Mouse (Mus musculus): ENCODE results near the gene Layn.

Gene Layn

DNA sequence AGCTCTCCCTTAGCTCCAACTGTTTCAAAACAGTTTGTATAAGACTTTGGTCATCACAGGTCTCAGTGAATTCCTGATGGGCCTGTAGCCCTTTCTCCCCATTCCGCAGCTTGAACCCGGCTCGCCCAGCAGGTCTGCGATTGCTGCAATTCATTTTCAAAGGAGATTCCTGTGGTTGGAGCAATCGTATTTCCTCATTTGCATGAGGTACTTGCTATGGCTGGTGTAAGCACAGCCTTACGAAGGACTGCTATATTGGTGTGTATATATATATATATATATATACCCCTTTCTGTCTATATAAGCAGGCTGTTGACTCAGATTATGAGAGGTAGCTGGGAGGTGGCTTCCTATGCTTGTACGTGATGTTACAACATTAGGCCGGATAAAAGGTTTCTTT, 44.6 kb downstream of the Layn start:
- no peak for DNase-seq (ENCODE audit: low spot score in 2 of 2)

DNA sequence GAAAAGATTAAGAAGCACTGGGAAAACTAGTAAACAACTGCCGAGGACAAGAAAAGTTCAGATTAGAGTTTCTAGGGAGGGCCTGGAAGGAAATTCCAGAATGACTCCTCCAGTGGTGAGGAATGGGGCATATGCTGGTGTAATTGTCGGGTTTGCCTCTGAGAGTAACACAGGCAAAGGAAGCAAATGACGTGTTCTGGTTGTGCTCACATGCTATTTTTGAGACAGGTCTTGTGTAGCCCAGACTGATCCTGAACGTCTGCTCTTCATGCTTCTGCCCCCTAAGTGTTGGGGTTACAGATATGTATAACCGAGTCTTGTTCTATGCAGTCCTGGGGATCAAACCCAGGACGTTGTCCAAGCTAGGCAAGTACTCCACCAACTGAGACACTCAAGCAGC, 45.3 kb downstream of the Layn start:
- no peak for DNase-seq (ENCODE audit: low spot score in 2 of 2)

DNA sequence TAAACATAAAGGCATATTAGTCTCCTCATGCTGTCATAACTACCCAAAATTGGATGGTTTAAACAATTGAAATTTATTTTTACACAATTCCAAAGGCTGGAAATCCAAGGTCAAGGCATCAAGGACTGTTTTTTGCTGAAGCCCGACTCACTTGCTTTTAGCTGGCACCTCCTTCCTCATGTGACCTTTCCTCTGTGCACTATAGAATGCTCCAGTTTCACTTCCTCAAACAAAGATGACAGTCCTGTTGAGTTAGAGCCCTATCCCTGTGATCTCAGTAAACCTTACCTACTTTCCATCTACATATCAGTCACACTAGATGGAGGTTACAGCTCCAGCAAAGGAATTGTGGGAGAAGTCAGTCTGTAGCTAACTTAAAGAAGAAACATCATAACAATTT, 46.7 kb downstream of the Layn start:
- no peak for DNase-seq (ENCODE audit: low spot score in 2 of 2)

DNA sequence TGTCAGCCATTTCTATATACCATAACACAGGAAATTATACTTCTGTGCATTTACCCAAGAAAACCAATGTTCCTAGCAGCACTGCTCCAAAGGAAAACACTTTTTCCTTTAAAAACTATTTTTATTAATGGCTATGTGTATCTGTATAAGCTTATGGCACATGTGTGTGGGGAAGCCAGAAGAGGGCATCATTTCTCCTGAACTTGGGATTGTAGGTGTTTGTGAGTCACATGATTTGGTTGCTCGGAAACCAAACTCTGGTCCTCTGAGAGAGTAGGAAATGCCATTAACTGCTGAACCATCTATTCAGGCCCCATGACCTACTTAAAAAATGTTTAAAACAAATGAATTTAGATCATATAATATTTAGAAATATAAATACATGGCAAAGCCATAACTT, 49.9 kb downstream of the Layn start:
- DNase-seq (ENCODE audit: low spot score in 2 of 2), result no peak

DNA sequence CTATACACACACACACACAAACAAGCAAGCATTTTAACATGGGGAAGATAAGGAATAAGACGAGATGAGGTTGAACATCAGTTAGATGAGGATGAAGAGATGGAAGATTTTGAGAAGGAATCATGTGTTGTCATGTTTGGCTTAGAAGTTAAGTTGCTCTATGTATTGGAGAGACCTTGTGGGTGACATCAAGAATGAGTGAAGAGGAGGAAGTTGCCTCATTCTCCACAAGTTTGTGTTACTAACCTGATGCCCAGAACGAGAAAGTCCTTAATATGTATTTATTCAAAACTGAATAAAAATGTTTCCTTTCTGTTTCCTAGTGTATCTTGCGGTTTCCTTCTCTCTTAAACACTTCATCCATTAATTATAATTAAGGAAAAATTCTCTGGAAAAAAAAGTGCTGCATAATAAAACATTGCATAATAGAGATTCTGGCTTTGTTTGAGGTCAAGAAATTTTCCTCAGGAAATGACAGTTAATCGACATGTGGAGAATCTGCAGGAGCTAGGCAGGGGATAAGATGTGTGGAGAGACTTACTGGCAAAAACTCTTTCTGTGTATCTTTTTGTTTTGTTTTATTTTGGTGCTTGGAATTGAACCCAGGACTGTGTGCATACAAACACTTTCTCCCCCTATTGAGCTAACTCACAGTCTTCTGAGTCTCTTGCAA, 55.6 kb downstream of the Layn start:
- DNase-seq (ENCODE audit: low spot score in 2 of 2), result no peak

DNA sequence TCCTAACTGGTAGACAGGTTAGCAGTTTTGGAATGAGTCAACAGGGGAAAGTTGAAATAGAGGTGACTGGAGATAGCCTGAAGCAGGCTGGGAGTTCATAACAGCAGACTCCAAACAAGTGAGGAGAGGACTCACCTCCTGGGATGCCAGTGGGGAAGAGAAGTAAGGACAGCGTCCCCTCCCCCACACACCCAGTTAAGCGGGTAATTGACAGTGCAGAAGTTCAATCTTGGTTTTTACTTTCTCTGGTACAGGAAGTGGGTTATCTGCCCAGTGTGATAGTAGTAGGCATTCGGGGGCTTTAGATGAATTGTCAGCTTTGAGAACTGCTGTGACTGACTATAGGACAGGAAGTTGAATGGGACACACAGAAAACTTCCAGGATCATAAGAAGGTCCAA, 56.5 kb downstream of the Layn start:
- no peak for DNase-seq (ENCODE audit: low spot score in 2 of 2)

DNA sequence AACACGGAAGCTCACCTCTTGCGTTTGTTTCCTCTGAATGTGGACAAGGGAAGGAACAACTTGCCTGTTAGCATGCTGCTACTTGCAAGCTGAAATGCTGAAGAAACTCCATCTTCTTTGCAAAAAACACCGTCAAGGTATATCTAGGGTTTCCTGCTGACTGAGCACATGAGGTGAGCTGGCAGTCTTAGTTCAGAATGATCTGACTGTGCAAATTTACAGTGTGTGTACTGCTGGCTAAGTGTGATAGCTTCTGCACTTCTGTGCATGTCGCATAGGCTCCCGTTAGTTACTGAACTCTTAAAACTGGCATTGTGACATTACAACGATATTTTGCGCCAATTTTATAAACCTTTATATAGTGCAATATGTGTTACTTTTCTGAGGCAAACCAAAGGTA, 57.2 kb downstream of the Layn start:
- no peak for DNase-seq (ENCODE audit: low spot score in 2 of 2)

DNA sequence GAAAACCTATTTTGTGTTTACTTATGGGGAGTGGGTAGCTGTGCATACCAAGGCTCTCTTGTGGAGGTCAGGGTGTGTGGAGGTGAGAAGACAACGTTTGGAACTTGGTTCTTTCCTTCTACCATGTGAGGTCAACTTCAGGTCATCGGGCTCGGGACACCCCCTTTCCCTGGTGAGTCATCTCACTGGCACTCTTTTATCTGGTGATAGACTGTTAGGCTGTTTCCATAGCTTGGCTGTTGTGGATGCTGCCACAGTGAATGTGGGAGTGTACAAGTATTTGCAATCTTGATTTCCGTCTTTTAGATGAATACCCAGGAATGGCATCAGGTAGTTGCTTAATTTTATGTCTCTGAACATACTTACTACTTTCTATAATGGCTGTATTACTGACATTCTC, 61.2 kb downstream of the Layn start:
- no peak for DNase-seq (ENCODE audit: low spot score in 2 of 2)

DNA sequence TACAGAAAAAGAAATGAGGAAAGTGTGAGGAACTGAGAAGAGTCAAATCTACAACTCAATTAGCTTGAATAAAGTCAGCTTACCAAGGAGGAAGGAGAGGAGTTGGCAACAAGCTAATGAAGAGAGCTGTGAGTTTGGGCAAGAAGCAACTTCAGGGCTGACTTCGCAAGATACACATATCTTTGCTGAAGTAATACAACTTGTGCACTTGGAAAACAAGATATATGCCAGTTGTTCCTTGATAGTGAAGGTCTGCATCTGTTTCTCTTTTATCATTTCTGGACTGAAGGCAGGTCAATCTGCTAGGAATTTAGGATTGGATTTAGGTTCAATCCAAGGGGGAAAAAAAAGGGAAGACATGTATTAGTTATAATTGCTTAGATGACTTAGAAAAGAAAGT, 63.2 kb downstream of the Layn start:
- DNase-seq (ENCODE audit: low spot score in 2 of 2), result no peak

DNA sequence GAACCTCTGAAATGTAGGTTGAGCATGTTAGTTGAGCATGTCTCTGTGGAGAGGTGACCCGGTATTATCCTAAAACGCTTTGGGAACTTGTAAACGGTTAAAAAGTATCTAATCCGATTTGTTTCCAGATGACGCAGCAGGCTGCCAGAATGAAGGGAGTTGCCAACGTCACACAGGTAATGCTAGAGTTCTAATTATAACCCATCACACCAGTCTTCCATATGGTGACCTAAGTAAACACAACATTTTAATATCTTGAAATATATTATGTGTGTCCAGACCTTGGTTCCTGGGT, 67.3 kb downstream of the Layn start:
- DNase-seq (ENCODE audit: low spot score in 2 of 2), result peak in 1 of 2 experiments; percentile 10

DNA sequence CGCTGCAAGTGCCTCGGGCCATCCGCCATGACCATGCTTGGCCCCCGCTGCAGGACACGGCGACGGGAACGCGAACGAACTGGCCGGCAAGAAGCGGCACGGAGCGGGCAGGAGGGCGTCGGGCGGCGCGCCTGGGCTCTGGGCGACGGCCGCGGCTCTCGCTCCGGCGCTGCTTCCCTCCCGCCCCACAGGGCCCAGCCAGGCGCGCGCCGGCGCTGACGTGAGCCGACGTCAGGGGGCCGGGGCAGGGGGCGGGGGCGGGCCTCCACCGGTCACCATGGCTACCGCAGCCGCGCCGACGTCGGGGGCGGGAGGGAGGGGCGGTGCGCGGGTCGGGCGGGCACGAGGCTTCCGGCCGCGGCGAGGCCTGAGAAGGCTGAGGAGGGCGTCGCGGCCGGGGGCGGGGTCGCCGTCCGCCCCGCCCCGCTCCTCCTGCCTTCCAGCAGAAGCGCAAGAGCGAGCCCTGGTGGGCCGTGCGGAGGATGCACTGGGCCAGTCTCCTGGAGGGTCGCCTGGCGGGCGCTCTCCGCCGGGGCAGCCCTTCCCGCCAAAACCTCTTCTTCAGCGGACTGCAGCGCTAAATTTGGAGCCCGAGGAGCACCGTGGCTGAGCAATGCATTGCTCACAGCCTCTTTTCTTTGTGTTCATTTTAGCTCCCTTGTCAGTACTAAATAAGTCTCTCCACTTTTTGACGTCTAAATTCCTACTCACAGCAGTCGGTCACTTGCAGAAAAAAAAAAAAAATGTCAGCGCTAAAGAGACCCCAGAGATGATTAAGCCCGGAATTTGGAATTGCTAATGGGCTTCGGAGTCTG, 67.8 kb downstream of the Layn start, which contains the start of gene Sik2:
Sik2 (minus strand) TSS at position 233 of the 815 bp plus-strand sequence.
- peak; percentile 72 to 75 for DNase-seq (ENCODE audit: low spot score in 2 of 2)

DNA sequence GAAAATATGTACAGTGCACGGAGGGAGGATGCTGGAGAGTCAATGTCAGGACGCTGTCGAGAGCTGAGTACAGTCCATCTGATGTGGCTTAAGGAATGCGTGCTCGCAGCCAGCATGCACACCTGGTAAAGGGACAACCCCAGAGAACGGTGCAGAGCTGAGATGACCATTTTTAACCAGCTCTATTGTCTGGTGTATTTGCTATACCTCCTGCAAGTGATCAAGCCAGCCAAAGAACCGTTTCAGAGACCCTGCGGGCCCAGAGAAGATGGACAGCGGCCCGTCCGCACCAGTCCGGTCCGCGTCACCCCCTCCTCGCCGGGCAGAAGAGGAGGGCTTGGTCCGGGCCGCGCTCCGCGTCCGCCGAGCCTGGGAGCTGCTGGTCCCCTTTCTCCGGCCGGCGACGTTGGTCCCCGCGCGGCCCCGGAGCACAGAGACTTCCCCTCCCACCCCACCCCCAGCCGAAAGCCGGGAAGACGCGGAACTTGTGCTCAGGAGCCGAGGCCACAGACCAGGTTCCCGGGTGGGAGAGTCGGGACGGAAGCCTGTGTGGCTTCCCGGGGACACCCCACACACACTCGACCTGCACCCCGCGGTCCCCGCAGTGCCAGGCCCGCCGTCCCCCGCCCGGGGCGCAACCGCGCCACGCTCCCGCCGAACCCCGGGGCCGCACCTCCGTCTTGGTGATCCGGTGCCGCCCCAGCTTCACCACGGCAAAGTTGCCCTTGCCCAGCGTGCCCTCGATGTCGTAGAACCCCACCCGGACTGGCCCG, 68.6 kb downstream of the Layn start:
- peak; percentile 22 to 67 for DNase-seq (ENCODE audit: low spot score in 2 of 2)

DNA sequence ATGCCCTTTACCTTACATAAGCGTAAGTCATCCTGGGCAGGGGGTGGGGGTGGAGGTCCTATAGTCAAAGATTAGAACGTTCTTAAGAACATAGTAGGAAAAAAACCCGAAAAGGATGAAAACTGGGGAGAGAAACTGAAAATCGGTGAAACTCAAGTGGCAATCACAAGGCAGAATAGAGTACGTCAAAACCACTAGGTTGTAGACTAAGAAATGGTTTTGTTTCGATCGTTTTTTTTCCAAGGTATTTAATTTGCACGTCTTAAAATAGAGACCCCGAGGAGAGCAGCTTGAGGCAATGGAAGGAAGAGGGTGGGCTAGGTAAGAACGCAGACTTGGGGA, 69.2 kb downstream of the Layn start:
- no peak for DNase-seq (ENCODE audit: low spot score in 2 of 2)

DNA sequence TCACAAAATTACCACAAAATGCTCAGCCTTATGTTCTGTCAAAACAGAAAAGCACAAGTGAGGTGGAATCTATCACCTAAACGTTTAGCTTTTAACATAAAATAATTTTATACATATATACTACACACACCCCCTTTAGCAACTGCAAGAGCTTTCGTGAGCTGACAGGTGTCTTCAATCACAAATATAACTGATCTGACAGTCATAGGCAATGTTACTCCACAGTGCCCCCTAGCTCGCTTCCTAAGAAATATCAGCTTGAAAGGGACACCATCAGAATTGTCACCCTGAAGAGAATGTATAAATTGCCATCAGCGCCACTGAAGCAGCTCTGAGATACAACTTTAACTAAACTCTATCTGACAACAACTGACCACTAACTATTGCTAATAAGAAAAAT, 70.0 kb downstream of the Layn start:
- peak in 1 of 2 experiments; percentile 37 for DNase-seq (ENCODE audit: low spot score in 2 of 2)
